Mouse (Mus musculus) left cerebral cortex, postnatal 4 days (tissue): ENCODE measurements around the gene Apmap. TPM values are rescaled to one million over a fixed set of nuclear protein-coding genes. Genes with fewer than 3 reads are reported as not detected.

Source experiments
- total RNA-seq, 2 experiments: library from RNA; stranded (reverse); gene quantifications; 2 replicates each; pipeline ENCODE4 v1.2.3; 2021

The Apmap gene
- total RNA-seq, 2 experiments from 2014 or later, result 29.1 to 37.9 TPM

Other genes starting within 250 kb of the Apmap start
- 10 to 100 TPM; 11.1 to 12.6 TPM for gene 3300002I08Rik, start 245.8 kb downstream of the Apmap start, total RNA-seq
- gene Zfp442, start 157.1 kb downstream of the Apmap start, total RNA-seq, result 1 to 10 TPM; 9.0 to 9.7 TPM
- gene Zfp345, start 123.5 kb downstream of the Apmap start, total RNA-seq, result under 1 TPM; 0.28 to 0.44 TPM
- gene Cst7, start 38.2 kb downstream of the Apmap start, total RNA-seq, result not detected
- 10 to 100 TPM; 15.5 to 16.6 TPM for gene Acss1, start 59.9 kb upstream of the Apmap start, total RNA-seq
- under 1 TPM; 0.10 to 0.12 TPM for gene Vsx1, start 80.8 kb upstream of the Apmap start, total RNA-seq
- 10 to 100 TPM; 53.0 to 58.5 TPM for gene Entpd6, start 140.5 kb upstream of the Apmap start, total RNA-seq
- gene Pygb, start 178.2 kb upstream of the Apmap start, total RNA-seq, result 100 to 1,000 TPM; 138 to 144 TPM